Mouse (Mus musculus): ENCODE results near the gene Fyn. TPM values are rescaled to one million over a fixed set of nuclear protein-coding genes. Genes with fewer than 3 reads are reported as not detected.
A peak's percentile ranks its signal among the peaks of the same experiment; 100 is the strongest.

Gene Fyn
- polyA plus RNA-seq, 1 experiment from 2014 or later: 42.7 TPM

DNA sequence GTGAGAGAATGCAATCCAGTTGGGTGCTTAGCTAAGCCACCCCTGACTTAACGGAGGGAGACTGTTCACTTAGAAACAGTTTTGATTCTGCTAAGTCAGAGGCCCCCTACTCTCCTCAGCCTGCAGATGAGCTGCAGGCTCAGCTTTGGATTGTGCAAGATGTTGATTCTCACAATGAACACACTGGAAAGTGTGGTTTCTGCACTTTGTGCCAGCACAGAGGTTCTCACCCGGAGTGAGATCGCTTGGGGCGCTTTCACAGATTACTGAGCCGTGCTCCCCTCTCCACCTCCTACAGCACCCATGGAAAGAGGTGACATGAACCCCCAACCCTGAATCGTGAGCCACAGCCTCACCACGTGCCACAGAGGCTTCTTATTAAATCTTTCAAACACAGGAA, 100.7 kb downstream of the Fyn start:
- 82% methylated on average over 7 of the region's 7 CpGs for WGBS
- H3K9me3 ChIP-seq (ENCODE audit: control insufficient read depth, low read length): no peaks in the 10 kb centered on the region
- ATAC-seq (replicated peaks; ENCODE audit: low FRiP score) (no peak), DNase-seq (ENCODE audit: low spot score) (no peak)
- no peak overlapping the region for H3K27ac ChIP-seq (ENCODE audit: low read depth, low read length)
- no peaks in the 10 kb centered on the region for H3K27me3 ChIP-seq (ENCODE audit: control insufficient read depth, insufficient read depth, low read length)
- H3K36me3 ChIP-seq (ENCODE audit: control insufficient read depth, insufficient read depth, low read length): no peaks in the 10 kb centered on the region
- no peak overlapping the region for H3K4me2 ChIP-seq (ENCODE audit: low read depth, low read length, severe bottlenecking)
- no peak overlapping the region for H3K4me3 ChIP-seq (ENCODE audit: low read depth, low read length)
- 0 out of 2 replicates have a peak, but pooled peaks cover 3% of the 10 kb centered on the region for H3K4me1 ChIP-seq (replicated peaks; ENCODE audit: control insufficient read depth, insufficient read depth, low read length)
- no peak overlapping the region for H3K9ac ChIP-seq (ENCODE audit: low read length)

DNA sequence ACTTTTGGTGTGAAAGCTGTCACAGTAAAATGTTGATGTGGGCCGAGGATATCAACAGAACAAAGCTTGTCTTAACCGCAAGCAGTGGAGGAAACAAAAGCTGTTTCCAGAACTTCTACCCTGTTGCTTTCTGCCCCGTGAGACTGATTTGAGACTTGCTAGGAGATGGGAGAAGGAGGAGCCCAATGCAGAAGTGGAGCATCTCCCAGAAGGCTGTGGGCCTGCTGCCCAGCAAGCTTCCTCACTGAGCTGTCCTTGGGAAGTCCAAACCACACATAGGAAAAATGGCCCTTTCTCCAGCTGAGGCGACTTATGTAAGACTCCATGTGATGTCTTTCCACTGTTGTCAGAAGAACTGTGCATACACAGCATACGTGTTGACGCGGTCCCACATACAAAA, 101.7 kb downstream of the Fyn start:
- H3K27me3 ChIP-seq (ENCODE audit: control insufficient read depth, insufficient read depth, low read length): no peaks in the 10 kb centered on the region
- H3K9me3 ChIP-seq (ENCODE audit: control insufficient read depth, low read length): no peaks in the 10 kb centered on the region
- DNase-seq (ENCODE audit: low spot score): no peak
- H3K27ac ChIP-seq (ENCODE audit: low read depth, low read length): no peak overlapping the region
- 0 out of 2 replicates have a peak, but pooled peaks cover 3% of the 10 kb centered on the region for H3K4me1 ChIP-seq (replicated peaks; ENCODE audit: control insufficient read depth, insufficient read depth, low read length)
- H3K36me3 ChIP-seq (ENCODE audit: control insufficient read depth, insufficient read depth, low read length): no peaks in the 10 kb centered on the region
- 84% methylated on average over 7 of the region's 7 CpGs for WGBS
- no peak overlapping the region for H3K9ac ChIP-seq (ENCODE audit: low read length)
- no peak for ATAC-seq (replicated peaks; ENCODE audit: low FRiP score)
- no peak overlapping the region for H3K4me2 ChIP-seq (ENCODE audit: low read depth, low read length, severe bottlenecking)
- H3K4me3 ChIP-seq (ENCODE audit: low read depth, low read length): no peak overlapping the region

GRCm38 (mm10) chr10:39471040-39471713, 102.5 kb downstream of the Fyn start:
- WGBS: 85% methylated on average over 7 of the region's 7 CpGs
- Histone ChIP-seq H3K9me3 (ENCODE audit: control insufficient read depth, low read length) (no peaks in the 10 kb centered on the region), H3K4me1 (replicated peaks; ENCODE audit: control insufficient read depth, insufficient read depth, low read length) (0 out of 2 replicates have a peak, but pooled peaks cover 3% of the 10 kb centered on the region), H3K4me2 (ENCODE audit: low read depth, low read length, severe bottlenecking) (no peak overlapping the region), H3K27ac (ENCODE audit: low read depth, low read length) (no peak overlapping the region), H3K9ac (ENCODE audit: low read length) (no peak overlapping the region), H3K36me3 (ENCODE audit: control insufficient read depth, insufficient read depth, low read length) (no peaks in the 10 kb centered on the region), H3K4me3 (ENCODE audit: low read depth, low read length) (no peak overlapping the region), H3K27me3 (ENCODE audit: control insufficient read depth, insufficient read depth, low read length) (no peaks in the 10 kb centered on the region)
- no peak for ATAC-seq (replicated peaks; ENCODE audit: low FRiP score)
- DNase-seq (ENCODE audit: low spot score): no peak

GRCm38 (mm10) chr10:39471714-39472531, 103.3 kb downstream of the Fyn start:
- H3K27ac ChIP-seq (ENCODE audit: low read depth, low read length): no peak overlapping the region
- no peak overlapping the region for H3K4me2 ChIP-seq (ENCODE audit: low read depth, low read length, severe bottlenecking)
- ATAC-seq (replicated peaks; ENCODE audit: low FRiP score) (no peak), DNase-seq (ENCODE audit: low spot score) (no peak)
- H3K27me3 ChIP-seq (ENCODE audit: control insufficient read depth, insufficient read depth, low read length): no peaks in the 10 kb centered on the region
- no peaks in the 10 kb centered on the region for H3K36me3 ChIP-seq (ENCODE audit: control insufficient read depth, insufficient read depth, low read length)
- H3K9me3 ChIP-seq (ENCODE audit: control insufficient read depth, low read length): no peaks in the 10 kb centered on the region
- H3K4me1 ChIP-seq (replicated peaks; ENCODE audit: control insufficient read depth, insufficient read depth, low read length): 0 out of 2 replicates have a peak, but pooled peaks cover 3% of the 10 kb centered on the region
- H3K9ac ChIP-seq (ENCODE audit: low read length): no peak overlapping the region
- WGBS: 79% methylated on average over 15 of the region's 15 CpGs
- no peak overlapping the region for H3K4me3 ChIP-seq (ENCODE audit: low read depth, low read length)

DNA sequence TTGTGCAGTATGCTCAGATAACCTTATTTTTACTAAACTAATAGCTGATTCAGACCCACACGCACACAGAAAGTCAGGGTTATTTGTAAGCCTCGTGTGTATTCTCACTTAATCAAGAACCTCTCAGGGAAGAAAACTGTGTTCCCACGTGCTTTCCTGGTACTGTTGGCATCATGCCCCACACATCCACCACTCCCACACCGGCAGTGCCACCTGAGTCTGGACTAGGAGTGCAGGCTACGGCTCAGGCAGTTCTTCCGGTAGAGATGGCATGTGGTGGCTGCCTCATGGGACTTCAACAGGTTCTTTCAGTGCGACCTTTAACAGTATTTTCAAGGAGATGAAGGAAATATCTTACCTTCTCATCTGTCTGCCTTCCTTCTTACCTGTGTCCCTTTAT, 104.3 kb downstream of the Fyn start:
- Histone ChIP-seq H3K9me3 (ENCODE audit: control insufficient read depth, low read length) (no peaks in the 10 kb centered on the region), H3K27ac (ENCODE audit: low read depth, low read length) (no peak overlapping the region), H3K4me1 (replicated peaks; ENCODE audit: control insufficient read depth, insufficient read depth, low read length) (0 out of 2 replicates have a peak, but pooled peaks cover 3% of the 10 kb centered on the region), H3K9ac (ENCODE audit: low read length) (no peak overlapping the region), H3K27me3 (ENCODE audit: control insufficient read depth, insufficient read depth, low read length) (no peaks in the 10 kb centered on the region), H3K4me3 (ENCODE audit: low read depth, low read length) (no peak overlapping the region), H3K4me2 (ENCODE audit: low read depth, low read length, severe bottlenecking) (no peak overlapping the region), H3K36me3 (ENCODE audit: control insufficient read depth, insufficient read depth, low read length) (no peaks in the 10 kb centered on the region)
- DNase-seq (ENCODE audit: low spot score): no peak
- WGBS: 89% methylated on average over 7 of the region's 7 CpGs
- ATAC-seq (replicated peaks; ENCODE audit: low FRiP score): no peak

DNA sequence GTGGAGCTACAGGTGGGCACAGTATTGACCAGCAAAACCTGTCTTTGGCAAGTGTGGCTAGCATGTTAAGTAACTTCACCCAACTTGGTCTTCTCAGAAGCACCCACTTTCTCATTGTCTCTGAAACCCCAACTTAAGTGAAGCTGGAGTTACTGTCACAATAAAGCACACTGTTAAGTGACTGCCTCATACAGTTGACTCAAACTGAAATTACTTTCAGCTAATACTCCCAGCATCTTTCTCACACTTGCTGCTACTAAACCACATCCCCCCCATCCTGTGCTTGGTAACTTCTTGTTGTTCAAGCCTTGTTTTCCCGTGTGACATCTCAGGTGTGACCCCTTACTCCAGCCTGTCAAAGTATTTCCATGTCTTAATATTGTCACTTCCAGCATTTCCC, 110.7 kb downstream of the Fyn start:
- Histone ChIP-seq H3K36me3 (ENCODE audit: control insufficient read depth, insufficient read depth, low read length) (no peaks in the 10 kb centered on the region), H3K9ac (ENCODE audit: low read length) (no peak overlapping the region), H3K9me3 (ENCODE audit: control insufficient read depth, low read length) (no peaks in the 10 kb centered on the region; the same call in 1 of the 2 replicates), H3K27ac (ENCODE audit: low read depth, low read length) (no peak overlapping the region), H3K4me1 (replicated peaks; ENCODE audit: control insufficient read depth, insufficient read depth, low read length) (peaks cover under 1% of the 10 kb centered on the region; the same call in 1 of the 2 replicates), H3K4me2 (ENCODE audit: low read depth, low read length, severe bottlenecking) (no peak overlapping the region), H3K4me3 (ENCODE audit: low read depth, low read length) (no peak overlapping the region), H3K27me3 (ENCODE audit: control insufficient read depth, insufficient read depth, low read length) (no peaks in the 10 kb centered on the region)
- DNase-seq (ENCODE audit: low spot score) (no peak), ATAC-seq (replicated peaks; ENCODE audit: low FRiP score) (no peak)
- WGBS: 86% methylated on average over 1 of the region's 1 CpGs

DNA sequence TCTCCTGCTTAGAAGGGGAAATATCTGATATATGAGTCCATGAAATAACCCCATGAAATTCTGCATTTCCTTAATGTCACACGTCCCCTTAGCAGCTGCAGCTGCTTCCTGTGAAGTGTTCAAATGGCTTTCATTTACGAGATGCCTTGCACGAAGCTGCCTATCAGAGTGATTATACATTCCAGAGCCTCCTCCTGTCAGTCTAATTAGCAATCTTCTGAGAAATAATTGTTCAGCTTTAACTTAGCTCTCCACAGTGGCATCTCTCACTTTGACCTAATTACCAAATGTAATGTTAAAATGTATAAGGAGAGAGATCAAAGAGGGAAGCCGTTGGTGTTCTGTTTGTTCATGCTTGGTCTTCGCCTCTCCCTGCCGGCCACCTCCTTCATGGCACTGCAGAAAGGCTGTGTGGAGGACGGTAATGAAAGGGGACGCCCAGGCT, 115.7 kb downstream of the Fyn start:
- Histone ChIP-seq H3K4me2 (ENCODE audit: low read depth, low read length, severe bottlenecking) (peak overlapping the region; percentile 32), H3K36me3 (ENCODE audit: control insufficient read depth, insufficient read depth, low read length) (no peaks in the 10 kb centered on the region), H3K27ac (ENCODE audit: low read depth, low read length) (peak overlapping the region; percentile 80), H3K9ac (ENCODE audit: low read length) (peak overlapping the region; percentile 27; the same call in 1 of the 2 replicates), H3K4me1 (replicated peaks; ENCODE audit: control insufficient read depth, insufficient read depth, low read length) (peaks cover 31% of the 10 kb centered on the region), H3K4me3 (ENCODE audit: low read depth, low read length) (no peak overlapping the region), H3K27me3 (ENCODE audit: control insufficient read depth, insufficient read depth, low read length) (no peaks in the 10 kb centered on the region), H3K9me3 (ENCODE audit: control insufficient read depth, low read length) (no peaks in the 10 kb centered on the region; the same call in 1 of the 2 replicates)
- no peak for DNase-seq (ENCODE audit: low spot score)
- 7% methylated on average over 8 of the region's 8 CpGs for WGBS
- peak; percentile 67 for ATAC-seq (replicated peaks; ENCODE audit: low FRiP score)

DNA sequence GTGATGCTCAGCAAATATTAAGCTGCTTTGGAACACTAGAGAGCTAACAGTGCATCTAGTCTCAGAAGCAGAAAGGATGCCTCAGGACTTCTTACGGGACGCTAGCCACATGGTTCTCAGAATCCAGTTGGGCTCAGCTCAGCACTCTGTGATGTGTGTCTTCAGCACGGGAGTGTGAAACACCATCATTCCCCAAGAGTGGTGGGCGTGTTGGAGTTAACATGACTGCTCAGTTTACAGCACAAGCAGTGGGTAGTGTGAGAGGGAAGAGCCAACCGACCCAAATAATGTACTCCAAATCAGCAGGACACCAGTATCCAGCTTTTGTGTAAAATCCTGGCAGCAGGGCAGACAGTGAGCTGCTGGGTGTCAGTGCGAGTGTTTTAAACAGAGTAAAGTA, 116.2 kb downstream of the Fyn start:
- Histone ChIP-seq H3K36me3 (ENCODE audit: control insufficient read depth, insufficient read depth, low read length) (no peaks in the 10 kb centered on the region), H3K4me3 (ENCODE audit: low read depth, low read length) (no peak overlapping the region), H3K27me3 (ENCODE audit: control insufficient read depth, insufficient read depth, low read length) (no peaks in the 10 kb centered on the region), H3K9me3 (ENCODE audit: control insufficient read depth, low read length) (no peaks in the 10 kb centered on the region; the same call in 1 of the 2 replicates), H3K4me1 (replicated peaks; ENCODE audit: control insufficient read depth, insufficient read depth, low read length) (peaks cover 31% of the 10 kb centered on the region), H3K9ac (ENCODE audit: low read length) (peak overlapping the region; percentile 27; the same call in 1 of the 2 replicates), H3K27ac (ENCODE audit: low read depth, low read length) (peak overlapping the region; percentile 80), H3K4me2 (ENCODE audit: low read depth, low read length, severe bottlenecking) (peak overlapping the region; percentile 32; the same call in 1 of the 2 replicates)
- ATAC-seq (replicated peaks; ENCODE audit: low FRiP score) (peak; percentile 55), DNase-seq (ENCODE audit: low spot score) (no peak)
- WGBS: 24% methylated on average over 6 of the region's 6 CpGs

Measured in forebrain, embryonic 11.5 days (tissue).